Mouse (Mus musculus): ENCODE results near the gene Ror1.

Gene Ror1

DNA sequence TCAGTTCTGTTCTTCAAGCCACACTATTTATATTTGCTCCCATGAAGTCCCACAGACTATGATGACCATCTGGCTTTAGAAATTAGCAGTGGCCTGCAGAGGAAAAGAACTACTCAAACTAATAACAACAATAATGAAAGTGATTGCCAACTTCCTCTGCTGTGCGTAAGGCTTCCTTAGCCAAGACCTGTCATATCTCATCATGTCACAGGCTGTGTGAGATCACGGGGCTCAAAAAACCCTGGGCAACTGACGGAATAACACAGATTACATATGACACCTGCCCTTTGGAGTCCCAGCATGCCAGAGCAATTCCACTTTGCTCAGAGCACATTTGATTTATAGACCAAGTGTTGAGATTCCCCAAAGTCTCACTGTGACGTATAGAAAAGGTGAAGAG is 123.4 kb downstream of the Ror1 start:
- DNase-seq, result no peak

DNA sequence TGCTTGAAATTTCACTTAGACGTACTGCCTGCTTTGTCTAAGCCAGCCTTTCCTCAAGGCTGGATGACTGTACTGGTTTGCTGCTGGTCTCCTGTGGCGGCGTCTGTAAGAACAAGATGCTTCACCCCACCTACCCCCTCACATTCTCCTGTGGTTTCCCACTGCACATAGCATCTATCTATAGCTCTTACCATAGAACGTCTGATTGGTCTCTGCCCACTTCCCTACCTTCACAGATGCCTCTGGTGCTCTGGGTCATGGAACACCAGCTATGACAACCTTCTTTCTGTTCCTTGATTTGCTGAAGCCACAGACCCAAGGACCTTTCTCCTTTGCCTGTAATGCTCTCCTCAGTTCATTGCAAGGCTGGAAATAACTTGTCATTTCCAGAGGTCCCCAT is 124.0 kb downstream of the Ror1 start:
- DNase-seq, result no peak

GRCm38 (mm10) chr4:100221978-100222737 is 126.6 kb downstream of the Ror1 start:
- no peak for DNase-seq

- DNase-seq, result no peak
These were observed 127.9 kb downstream of the Ror1 start for GRCm38 (mm10) chr4:100223532-100223931.

DNA sequence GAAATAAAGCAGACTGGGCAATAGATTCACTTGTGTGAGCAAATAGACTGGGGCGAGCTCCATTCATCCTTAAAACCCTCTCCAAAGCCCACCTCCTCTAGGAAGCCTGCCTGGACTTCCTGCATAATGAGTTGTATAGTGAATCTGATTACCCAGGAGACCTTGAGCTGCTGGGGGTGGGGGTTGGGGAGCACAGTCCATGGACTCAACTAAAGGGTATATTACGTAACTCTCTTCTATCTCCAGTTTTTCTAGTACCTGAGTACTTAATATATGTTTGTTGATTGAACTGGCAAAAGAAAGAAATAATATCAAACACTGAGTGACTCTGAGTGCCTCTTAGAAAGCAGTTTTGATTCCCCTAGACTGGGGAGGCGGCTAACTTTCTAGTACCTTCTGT is 128.4 kb downstream of the Ror1 start:
- no peak for DNase-seq

- DNase-seq, result no peak
These were observed 131.0 kb downstream of the Ror1 start for GRCm38 (mm10) chr4:100226619-100227018.

DNA sequence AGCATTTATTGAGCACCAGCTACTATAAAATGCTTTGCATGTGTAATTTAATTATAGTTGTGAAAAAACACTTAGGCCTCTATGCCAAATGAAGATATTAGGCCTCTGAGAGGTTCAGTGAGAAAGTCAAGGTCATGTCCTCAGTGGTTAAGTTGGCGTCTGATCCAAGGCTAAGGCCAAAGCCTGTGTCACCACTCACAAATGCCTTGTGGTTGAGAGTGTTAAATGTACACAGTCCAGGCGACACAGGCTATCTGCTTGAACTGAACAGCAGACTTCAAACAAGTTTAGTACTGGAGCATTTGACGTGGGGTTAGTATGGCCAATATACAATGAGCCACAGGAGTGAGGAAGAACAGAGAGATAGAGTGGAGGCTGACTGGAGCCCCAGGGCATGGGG is 132.5 kb downstream of the Ror1 start:
- no peak for DNase-seq

GRCm38 (mm10) chr4:100230245-100230644 is 134.7 kb downstream of the Ror1 start:
- no peak for DNase-seq

DNA sequence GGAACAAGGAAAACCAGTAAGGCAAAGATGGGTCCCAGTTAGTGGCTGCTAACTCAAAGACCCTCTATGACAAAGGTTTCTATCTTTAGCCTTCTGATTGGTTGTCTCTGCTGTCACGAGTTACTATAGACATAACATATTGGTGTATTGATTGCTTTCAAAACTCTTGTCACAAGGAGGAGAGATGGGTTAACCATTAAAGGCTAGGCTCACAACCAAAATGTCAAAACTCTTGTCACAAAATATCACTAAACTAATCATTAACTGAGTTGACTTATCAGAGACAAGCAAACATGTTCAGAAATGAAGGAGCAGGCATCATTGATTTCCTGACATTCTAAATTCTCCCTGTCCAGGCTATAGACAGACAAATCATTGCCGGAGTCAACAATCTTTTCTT is 135.4 kb downstream of the Ror1 start:
- DNase-seq, result no peak

DNA sequence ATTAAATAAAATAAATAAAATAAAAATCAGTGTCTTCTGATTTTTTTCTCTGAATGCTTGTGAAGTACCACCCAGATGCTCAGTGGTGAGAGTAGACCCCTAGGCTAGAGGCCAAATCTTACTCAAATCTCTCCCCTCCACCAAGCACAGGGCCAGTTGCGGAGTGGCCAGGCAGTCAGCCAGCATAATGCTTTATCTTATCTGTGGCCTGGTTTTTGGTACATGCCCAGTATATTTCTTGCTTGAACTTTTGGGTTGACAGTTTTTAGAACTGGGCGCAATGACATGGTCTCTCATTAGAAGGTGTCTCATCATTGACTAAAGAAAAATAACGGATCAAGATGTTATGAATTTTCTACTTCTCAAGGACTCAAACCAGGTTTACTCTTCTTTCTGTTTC is 136.3 kb downstream of the Ror1 start:
- no peak for DNase-seq

DNA sequence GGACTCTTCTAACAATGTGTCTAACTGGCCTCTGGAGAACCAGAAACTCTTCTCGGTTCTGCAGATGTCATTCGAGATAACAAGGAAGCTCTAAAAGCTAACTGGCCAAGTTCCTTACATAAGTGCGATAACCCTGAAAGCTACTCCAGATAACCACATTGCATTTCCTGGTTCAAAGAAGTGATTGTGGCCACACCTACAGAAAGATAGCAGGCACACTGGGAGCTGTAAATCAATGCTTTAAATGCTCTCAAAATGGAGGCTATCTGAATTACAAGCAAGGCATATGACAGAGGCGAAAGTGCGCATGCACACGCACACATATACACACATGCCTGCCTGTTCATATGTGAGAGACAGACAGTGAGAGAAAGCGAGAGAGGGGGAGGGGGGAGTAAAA is 136.9 kb downstream of the Ror1 start:
- no peak for DNase-seq

DNA sequence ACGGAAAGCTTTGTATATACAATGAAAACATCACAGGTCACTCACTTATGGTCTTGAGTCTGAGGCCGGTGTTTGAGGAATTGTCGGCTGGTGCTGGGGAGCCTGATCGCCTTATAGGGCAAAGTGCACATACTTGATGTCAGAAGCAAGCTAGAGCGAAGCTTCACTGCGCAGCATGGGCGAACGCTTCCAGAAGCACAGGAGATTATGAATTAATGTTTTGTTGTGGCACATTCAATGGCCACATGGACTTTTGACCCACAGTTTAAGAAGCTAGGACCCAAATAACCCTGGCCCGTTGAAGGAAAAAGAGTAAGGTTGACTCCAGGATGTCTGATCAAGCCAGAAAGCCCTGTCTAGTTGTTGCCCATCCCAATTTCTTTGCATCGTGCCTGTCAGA is 138.2 kb downstream of the Ror1 start:
- no peak for DNase-seq

DNA sequence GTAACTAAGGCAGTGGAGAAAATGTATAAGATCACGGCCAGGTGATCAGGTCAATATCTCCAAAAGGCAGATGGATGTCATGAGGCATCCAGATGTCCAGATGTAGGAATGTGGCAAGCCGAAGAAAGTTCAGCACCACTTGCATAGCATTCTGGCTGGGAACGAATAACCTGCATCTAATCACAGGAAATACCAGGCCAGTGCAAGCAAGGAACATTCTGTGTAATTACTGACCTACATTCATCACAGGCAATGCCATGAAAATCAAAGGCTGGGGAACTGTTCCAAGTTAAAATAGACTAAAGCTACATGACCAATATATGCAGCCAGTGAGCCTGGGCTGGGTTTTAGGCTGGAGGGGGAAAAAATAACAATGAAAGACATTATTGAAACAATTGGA is 140.7 kb downstream of the Ror1 start:
- DNase-seq, result no peak

GRCm38 (mm10) chr4:100242061-100242756 is 146.6 kb downstream of the Ror1 start:
- DNase-seq, result no peak

DNA sequence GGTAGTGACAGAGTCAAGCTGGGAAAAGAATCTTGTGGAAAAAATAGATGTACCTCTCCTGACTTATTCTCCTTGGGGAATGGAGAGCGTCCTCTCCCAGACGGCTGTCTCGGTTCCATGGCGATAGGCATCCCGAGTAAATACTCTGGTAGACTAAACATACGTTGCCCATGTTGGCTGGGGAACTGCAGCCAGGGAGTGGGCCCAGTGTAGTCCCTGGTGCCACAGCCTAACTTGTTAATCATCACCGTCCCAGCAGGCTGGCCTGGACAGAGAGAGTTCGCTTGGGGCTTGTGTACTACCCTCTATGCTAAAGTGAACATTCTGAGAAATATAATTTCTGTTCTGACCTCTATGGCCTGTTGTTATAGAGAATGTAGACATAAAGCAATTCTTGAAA is 148.7 kb downstream of the Ror1 start:
- DNase-seq, result no peak

DNA sequence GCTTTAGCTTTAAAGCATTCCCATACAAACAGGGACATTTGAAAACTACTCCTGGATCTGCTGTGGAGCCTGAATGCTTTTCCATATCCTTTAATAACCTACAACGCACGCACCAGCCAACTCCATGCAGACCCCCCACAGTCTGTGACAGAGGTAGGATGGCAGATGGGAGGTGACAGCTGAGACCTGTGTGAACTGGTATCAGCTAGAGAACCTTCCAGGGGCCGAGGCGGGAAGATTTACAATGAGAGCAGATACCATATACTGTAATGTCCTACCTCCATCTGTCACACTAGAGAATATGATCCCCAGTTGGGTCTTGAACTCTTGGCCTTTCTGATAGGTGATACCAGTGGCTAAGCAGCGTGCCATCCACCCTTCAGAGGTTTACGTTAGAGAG is 149.1 kb downstream of the Ror1 start:
- DNase-seq, result no peak

- DNase-seq, result no peak
These were observed 152.2 kb downstream of the Ror1 start for GRCm38 (mm10) chr4:100247826-100248225.

GRCm38 (mm10) chr4:100248273-100248672 is 152.7 kb downstream of the Ror1 start:
- DNase-seq, result no peak

DNA sequence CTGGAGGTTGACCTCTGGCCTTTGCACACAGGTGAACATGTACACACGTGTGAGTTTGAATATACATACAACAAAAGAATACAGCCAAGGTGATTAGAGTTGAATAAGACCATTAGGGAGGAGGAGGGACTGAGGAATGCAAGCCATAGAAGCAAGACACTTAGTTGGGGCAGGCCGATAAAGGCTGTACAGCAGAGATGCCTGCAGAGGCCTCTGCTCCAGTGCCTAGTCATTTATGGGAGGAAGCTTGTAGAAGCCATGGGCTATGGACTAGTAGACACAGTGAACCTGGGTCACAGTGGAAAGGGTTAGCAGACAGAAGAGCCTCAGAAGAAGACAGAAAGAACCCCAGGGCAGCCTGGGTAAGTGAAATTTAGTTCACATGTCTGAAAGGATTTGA is 155.7 kb downstream of the Ror1 start:
- DNase-seq, result no peak

GRCm38 (mm10) chr4:100252050-100252449 is 156.5 kb downstream of the Ror1 start:
- no peak for DNase-seq

DNA sequence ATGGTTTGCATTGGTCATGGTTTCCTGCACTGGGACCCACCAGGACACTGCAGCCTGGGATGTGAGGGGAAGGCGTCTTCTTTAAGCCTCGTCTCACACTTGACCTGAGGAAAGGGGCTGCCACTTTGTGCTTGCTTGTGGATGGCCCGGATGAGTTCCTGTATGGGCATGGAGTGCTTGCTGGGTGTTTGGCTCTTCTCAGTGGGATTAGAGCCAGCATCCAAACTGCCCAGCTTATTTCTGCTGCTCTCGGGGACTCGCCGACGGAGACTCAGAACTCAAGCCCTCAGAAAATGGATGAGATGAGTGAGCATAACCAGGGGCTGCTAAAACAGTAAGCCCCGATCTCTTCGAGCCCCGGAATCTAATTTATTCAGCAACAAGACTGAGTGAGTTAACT is 157.1 kb downstream of the Ror1 start:
- DNase-seq, result no peak

DNA sequence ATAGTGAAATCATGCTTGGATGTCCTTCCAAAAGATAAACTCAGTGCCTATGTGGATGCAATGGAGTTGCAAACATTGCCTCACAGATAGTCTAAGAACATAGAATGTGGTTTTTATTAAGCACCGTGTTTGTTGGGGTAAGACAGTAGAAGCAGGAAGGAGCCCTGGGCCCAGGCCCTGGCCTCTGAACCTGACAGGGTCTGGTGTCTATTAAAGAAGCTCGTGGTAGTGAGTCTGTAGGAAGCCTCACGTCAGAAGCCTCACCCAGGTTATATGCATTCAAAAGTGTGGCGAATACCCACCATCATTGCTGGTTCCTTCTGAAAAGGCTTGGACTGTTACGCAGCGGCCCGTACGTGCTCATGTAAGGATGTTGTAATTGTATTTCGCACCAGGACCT is 157.8 kb downstream of the Ror1 start:
- DNase-seq, result no peak

GRCm38 (mm10) chr4:100253831-100254230 is 158.2 kb downstream of the Ror1 start:
- no peak for DNase-seq

DNA sequence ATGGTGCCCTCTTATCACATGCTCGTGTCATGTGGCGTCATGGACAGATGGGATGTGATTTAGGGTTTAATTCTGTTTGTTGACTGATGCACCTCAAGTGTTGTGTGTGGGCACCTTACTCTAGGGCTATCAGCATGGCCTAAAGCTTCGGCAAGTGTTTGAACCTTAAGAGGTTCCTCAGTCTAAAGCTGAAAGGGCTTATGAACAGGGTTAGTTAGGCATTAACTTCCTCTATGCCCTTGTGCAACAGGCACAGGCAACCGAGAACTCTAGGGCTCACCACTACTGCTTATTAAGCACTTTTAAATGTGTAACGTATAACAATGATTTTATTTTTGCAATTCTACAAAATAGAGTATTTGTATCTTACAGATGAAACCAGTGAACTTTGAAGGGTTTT is 162.9 kb downstream of the Ror1 start:
- no peak for DNase-seq

DNA sequence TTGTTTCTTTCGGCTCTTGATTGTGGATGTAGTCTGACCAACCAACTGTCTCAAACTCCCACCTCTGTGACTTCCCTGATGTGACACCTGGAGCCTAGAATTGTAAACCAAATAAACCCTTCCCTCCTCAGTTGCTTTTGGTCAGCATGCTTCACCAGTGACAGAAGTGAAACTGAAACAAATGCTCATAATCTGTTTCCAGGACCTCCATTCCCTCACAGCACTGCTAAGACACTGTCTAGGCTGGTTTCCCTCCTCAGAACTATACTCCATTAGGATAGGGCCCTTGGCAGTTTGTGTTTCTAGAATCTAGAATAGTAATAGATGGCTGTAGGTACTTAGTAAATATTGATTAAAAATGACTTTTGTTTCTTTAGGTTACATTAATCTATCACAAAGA is 168.3 kb downstream of the Ror1 start:
- DNase-seq, result no peak
